Mouse (Mus musculus) embryonic fibroblast, embryonic 13.5 days (primary cell): Measurements from ENCODE around the gene Ccdc172.

Source experiments
- CTCF ChIP-seq: IDR thresholded peaks from 2 replicates; pipeline ENCODE4 v1.5.1; 2011; ENCODE audit warnings: mild to moderate bottlenecking, control low read depth, low read length, moderate library complexity, borderline replicate concordance; ENCODE audit not compliant: insufficient read depth
- POLR2A ChIP-seq: IDR thresholded peaks from 2 replicates; pipeline ENCODE4 v1.6.1; 2011; ENCODE audit warnings: low read depth, mild to moderate bottlenecking, control low read depth, low read length, moderate library complexity

DNA sequence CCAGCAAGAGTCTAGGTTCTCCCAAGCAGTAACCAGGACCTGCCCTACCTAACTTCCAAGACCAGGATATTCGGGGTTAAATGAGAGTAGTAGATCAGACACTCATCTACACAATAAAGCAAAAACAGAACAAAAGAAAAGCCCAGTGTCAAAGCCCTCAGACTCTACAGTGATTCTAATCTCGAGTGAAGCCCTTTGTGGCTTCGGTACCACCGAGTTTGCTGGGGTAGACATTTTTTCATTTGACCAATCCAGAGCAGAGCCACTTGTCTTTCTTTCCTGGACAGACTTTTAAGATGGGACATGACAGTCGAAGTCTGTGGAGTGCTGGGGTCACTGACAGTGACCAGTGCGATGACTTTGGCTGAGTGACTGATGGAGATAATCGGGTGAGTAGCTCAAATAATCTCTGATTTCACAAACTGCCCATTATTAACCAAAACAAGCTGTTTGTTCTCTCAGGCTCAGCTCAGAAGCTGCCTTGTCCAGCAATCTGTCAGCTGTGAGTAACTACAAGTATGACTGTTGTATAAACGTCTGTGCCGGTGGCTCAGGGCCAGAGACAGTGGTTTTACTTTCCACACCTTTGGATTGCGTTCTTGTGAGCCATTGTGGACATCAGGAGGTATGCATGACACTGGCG, 60.8 kb downstream of the Ccdc172 start:
- no peak for TF ChIP-seq POLR2A
- TF ChIP-seq CTCF = no peak
